Mouse (Mus musculus): Measurements from ENCODE around the gene Sec1. TPM values are rescaled to one million over a fixed set of nuclear protein-coding genes. Genes with fewer than 3 reads are reported as not detected.

The Sec1 gene
- polyA plus RNA-seq, 1 experiment from 2014 or later = 0.83 TPM

- peaks cover 37% of the 10 kb centered on the region for H3K4me1 ChIP-seq
- H3K27ac ChIP-seq = no peak overlapping the region
- peaks cover 8% of the 10 kb centered on the region; the same call in 1 of the 2 replicates for H3K27me3 ChIP-seq (ENCODE audit: low read depth, poor library complexity, severe bottlenecking)
- WGBS = 93% methylated on average over 7 of the region's 7 CpGs
- no peaks in the 10 kb centered on the region for H3K36me3 ChIP-seq
- no peak overlapping the region for H3K4me3 ChIP-seq
- H3K9me3 ChIP-seq (replicated peaks) = no peaks in the 10 kb centered on the region
- no peak for DNase-seq (ENCODE audit: low spot score)
Observed at GRCm38 (mm10) chr7:45645591-45645971, 48.6 kb downstream of the Sec1 start.

- Histone ChIP-seq H3K27ac (peak overlapping the region; percentile 90; the same call in 1 of the 2 replicates), H3K4me1 (peaks cover 38% of the 10 kb centered on the region), H3K4me3 (peak overlapping the region; percentile 61; the same call in 1 of the 2 replicates), H3K36me3 (no peaks in the 10 kb centered on the region), H3K27me3 (ENCODE audit: low read depth, poor library complexity, severe bottlenecking) (peaks cover 14% of the 10 kb centered on the region; the same call in 1 of the 2 replicates), H3K9me3 (replicated peaks) (no peaks in the 10 kb centered on the region)
- 68% methylated on average over 6 of the region's 6 CpGs for WGBS
- no peak for DNase-seq (ENCODE audit: low spot score)
Observed at GRCm38 (mm10) chr7:45644872-45645590, 49.2 kb downstream of the Sec1 start.

- 3% methylated on average over 18 of the region's 18 CpGs for WGBS
- H3K27ac ChIP-seq = peak overlapping the region; percentile 90
- no peaks in the 10 kb centered on the region for H3K9me3 ChIP-seq (replicated peaks)
- DNase-seq (ENCODE audit: low spot score) = peak; percentile 69
- H3K27me3 ChIP-seq (ENCODE audit: low read depth, poor library complexity, severe bottlenecking) = peaks cover 21% of the 10 kb centered on the region; the same call in 1 of the 2 replicates
- no peaks in the 10 kb centered on the region for H3K36me3 ChIP-seq
- peaks cover 44% of the 10 kb centered on the region for H3K4me1 ChIP-seq
- H3K4me3 ChIP-seq = peak overlapping the region; percentile 61
Observed at GRCm38 (mm10) chr7:45644183-45644582, 50.0 kb downstream of the Sec1 start.

GRCm38 (mm10) chr7:45643441-45644178, 50.6 kb downstream of the Sec1 start:
- WGBS = under 1% methylated on average over 28 of the region's 28 CpGs
- peak; percentile 95 for DNase-seq (ENCODE audit: low spot score)
- Histone ChIP-seq H3K9me3 (replicated peaks) (no peaks in the 10 kb centered on the region), H3K27me3 (ENCODE audit: low read depth, poor library complexity, severe bottlenecking) (peaks cover 21% of the 10 kb centered on the region; the same call in 1 of the 2 replicates), H3K4me3 (peak overlapping the region; percentile 61), H3K27ac (peak overlapping the region; percentile 90), H3K4me1 (peaks cover 44% of the 10 kb centered on the region), H3K36me3 (no peaks in the 10 kb centered on the region)

GRCm38 (mm10) chr7:45642503-45643255, 51.5 kb downstream of the Sec1 start:
- DNase-seq (ENCODE audit: low spot score) = no peak
- H3K4me1 ChIP-seq = peaks cover 52% of the 10 kb centered on the region
- 43% methylated on average over 16 of the region's 16 CpGs for WGBS
- H3K9me3 ChIP-seq (replicated peaks) = no peaks in the 10 kb centered on the region
- peak overlapping the region; percentile 61 for H3K4me3 ChIP-seq
- peak overlapping the region; percentile 90 for H3K27ac ChIP-seq
- H3K27me3 ChIP-seq (ENCODE audit: low read depth, poor library complexity, severe bottlenecking) = peaks cover 21% of the 10 kb centered on the region; the same call in 1 of the 2 replicates
- H3K36me3 ChIP-seq = no peaks in the 10 kb centered on the region

GRCm38 (mm10) chr7:45642083-45642482, 52.1 kb downstream of the Sec1 start:
- H3K36me3 ChIP-seq = no peaks in the 10 kb centered on the region
- H3K27me3 ChIP-seq (ENCODE audit: low read depth, poor library complexity, severe bottlenecking) = peaks cover 21% of the 10 kb centered on the region; the same call in 1 of the 2 replicates
- peak overlapping the region; percentile 90 for H3K27ac ChIP-seq
- WGBS = 88% methylated on average over 5 of the region's 5 CpGs
- no peaks in the 10 kb centered on the region for H3K9me3 ChIP-seq (replicated peaks)
- DNase-seq (ENCODE audit: low spot score) = no peak
- H3K4me3 ChIP-seq = peak overlapping the region; percentile 61; the same call in 1 of the 2 replicates
- peaks cover 52% of the 10 kb centered on the region for H3K4me1 ChIP-seq

- peak overlapping the region; percentile 16 for H3K4me3 ChIP-seq
- H3K4me1 ChIP-seq = peaks cover 52% of the 10 kb centered on the region
- 76% methylated on average over 17 of the region's 17 CpGs for WGBS
- peaks cover 5% of the 10 kb centered on the region for H3K36me3 ChIP-seq
- H3K27me3 ChIP-seq (ENCODE audit: low read depth, poor library complexity, severe bottlenecking) = peaks cover 21% of the 10 kb centered on the region; the same call in 1 of the 2 replicates
- H3K9me3 ChIP-seq (replicated peaks) = no peaks in the 10 kb centered on the region
- peak overlapping the region; percentile 90 for H3K27ac ChIP-seq
- DNase-seq (ENCODE audit: low spot score) = no peak
Observed at GRCm38 (mm10) chr7:45641391-45642040, 52.7 kb downstream of the Sec1 start.

GRCm38 (mm10) chr7:45640191-45640957, 53.8 kb downstream of the Sec1 start:
- H3K27me3 ChIP-seq (ENCODE audit: low read depth, poor library complexity, severe bottlenecking) = peaks cover 21% of the 10 kb centered on the region; the same call in 1 of the 2 replicates
- H3K27ac ChIP-seq = no peak overlapping the region
- peaks cover 52% of the 10 kb centered on the region for H3K4me1 ChIP-seq
- H3K36me3 ChIP-seq = peaks cover 11% of the 10 kb centered on the region
- no peak for DNase-seq (ENCODE audit: low spot score)
- no peak overlapping the region for H3K4me3 ChIP-seq
- WGBS = 80% methylated on average over 19 of the region's 19 CpGs
- no peaks in the 10 kb centered on the region for H3K9me3 ChIP-seq (replicated peaks)

- peaks cover 11% of the 10 kb centered on the region for H3K36me3 ChIP-seq
- 19% methylated on average over 19 of the region's 19 CpGs for WGBS
- H3K9me3 ChIP-seq (replicated peaks) = no peaks in the 10 kb centered on the region
- peaks cover 47% of the 10 kb centered on the region for H3K4me1 ChIP-seq
- no peak within 1 kb of the TSS for H3K27ac ChIP-seq
- H3K27me3 ChIP-seq (ENCODE audit: low read depth, poor library complexity, severe bottlenecking) = peaks cover 16% of the 10 kb centered on the region; the same call in 1 of the 2 replicates
- DNase-seq (ENCODE audit: low spot score) = no peak
- peak within 1 kb of the TSS; percentile 42 for H3K4me3 ChIP-seq
Observed at GRCm38 (mm10) chr7:45639561-45640027, 54.6 kb downstream of the Sec1 start, which contains the start of gene Mamstr. TSS of gene Mamstr (plus strand) at chr7:45639977.

GRCm38 (mm10) chr7:45638623-45639401, 55.4 kb downstream of the Sec1 start:
- peak overlapping the region; percentile 68 for H3K27ac ChIP-seq
- H3K27me3 ChIP-seq (ENCODE audit: low read depth, poor library complexity, severe bottlenecking) = peaks cover 16% of the 10 kb centered on the region; the same call in 1 of the 2 replicates

GRCm38 (mm10) chr7:45637710-45638109, 56.5 kb downstream of the Sec1 start:
- H3K9me3 ChIP-seq (replicated peaks) = no peaks in the 10 kb centered on the region
- no peak for DNase-seq (ENCODE audit: low spot score)
- H3K36me3 ChIP-seq = peaks cover 11% of the 10 kb centered on the region
- H3K4me1 ChIP-seq = peaks cover 36% of the 10 kb centered on the region
- H3K4me3 ChIP-seq = peak overlapping the region; percentile 42; the same call in 1 of the 2 replicates
- 98% methylated on average over 6 of the region's 6 CpGs for WGBS
- H3K27ac ChIP-seq = no peak overlapping the region
- peaks cover 27% of the 10 kb centered on the region for H3K27me3 ChIP-seq (ENCODE audit: low read depth, poor library complexity, severe bottlenecking)

More at GRCm38 (mm10) chr7:45638623-45639401, 55.4 kb downstream of the Sec1 start:
- Histone ChIP-seq H3K36me3 (peaks cover 11% of the 10 kb centered on the region), H3K4me1 (peaks cover 41% of the 10 kb centered on the region), H3K9me3 (replicated peaks) (no peaks in the 10 kb centered on the region), H3K4me3 (peak overlapping the region; percentile 42)
- DNase-seq (ENCODE audit: low spot score) = peak; percentile 93
- WGBS = 18% methylated on average over 29 of the region's 29 CpGs
